Mouse (Mus musculus): Measurements from ENCODE around the gene Tubb5. TPM values are rescaled to one million over a fixed set of nuclear protein-coding genes. Genes with fewer than 3 reads are reported as not detected.
A peak's percentile ranks its signal among the peaks of the same experiment; 100 is the strongest.

Gene Tubb5
- total RNA-seq, 2 experiments from 2014 or later = 615 to 684 TPM

DNA sequence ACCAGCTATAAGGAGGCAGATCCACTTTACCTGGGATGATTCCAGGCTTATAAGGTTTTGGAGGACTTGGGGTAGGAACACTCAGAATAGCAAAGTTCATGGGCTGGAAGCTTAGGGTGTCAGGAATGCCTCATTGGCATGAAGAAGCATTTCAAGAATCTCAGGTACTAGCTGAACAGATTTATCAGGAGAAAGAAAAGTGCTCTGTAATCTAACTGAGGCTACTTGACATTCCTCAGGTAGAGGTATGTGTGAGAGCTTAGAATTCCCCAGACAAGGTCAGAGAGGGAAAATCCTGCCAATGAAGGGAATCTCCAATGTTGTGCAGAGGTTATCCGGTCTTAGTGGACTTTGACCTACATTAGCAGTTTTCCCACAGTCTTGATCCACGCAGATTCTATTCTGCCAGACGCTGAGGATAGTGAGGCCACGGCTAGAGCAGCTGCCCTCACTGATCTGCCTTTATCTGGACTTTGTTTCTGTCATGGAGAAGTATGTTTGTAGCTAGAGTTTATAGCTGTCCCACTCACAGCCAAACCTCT is 34.2 kb downstream of the Tubb5 start:
- DNase-seq (ENCODE audit: low spot score in 2 of 2) = no peak

DNA sequence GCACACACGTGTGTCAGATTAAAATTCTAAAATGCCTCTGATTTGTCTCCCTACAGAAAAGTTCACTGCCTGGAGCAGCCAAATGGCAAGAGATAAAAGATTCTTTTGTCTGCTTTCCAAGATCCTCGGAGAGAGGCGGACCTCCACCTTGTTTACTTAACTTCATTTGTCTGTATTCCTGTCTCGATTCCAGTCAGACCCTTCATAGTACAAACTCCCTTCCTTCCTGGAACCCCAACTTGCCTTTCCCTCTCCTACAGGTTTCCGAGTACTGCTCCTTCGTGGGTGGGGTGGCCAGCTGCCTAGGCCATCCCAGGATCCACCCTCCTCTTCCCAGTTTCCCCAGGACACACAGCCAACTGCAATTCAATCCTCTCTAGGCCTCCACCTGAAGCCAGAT is 35.1 kb downstream of the Tubb5 start:
- DNase-seq (ENCODE audit: low spot score in 2 of 2) = no peak

DNA sequence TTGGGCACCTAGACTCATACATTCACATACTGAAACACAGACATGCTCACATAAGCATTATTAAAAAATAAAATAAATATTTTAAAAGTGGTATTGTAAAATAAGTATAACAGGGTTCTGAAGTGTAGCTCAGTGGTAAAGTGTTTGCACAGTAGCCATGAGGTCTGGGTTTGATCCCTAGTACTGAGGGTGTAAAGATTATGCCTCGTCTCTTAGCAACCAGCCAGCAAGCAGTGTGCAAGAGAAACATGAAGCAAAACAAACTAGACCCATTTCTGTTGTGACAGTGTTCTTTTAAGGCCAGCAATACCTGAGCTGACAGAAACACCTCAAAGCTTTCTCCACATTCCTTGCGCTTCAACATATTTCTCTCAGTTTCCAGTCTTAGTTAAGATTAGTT is 37.2 kb downstream of the Tubb5 start:
- DNase-seq (ENCODE audit: low spot score in 2 of 2) = no peak

DNA sequence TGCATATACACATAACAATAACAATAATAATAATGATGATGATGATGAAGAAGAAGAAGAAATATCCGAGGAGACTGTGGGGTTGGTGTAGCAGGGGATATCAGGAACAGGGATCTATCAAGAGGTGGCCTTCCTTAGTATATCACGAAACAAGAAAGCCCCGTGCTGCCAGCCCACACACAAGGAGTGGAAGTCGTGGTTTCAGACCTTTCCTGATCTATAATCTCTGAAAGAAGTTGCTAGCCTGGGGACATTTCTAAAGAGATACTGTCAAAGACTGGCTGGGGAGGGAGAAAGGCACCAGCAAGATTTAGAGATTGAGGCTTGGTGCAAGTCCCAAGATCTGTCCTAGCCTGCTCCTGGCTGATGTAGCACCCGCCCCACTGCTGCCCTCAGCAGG is 41.3 kb downstream of the Tubb5 start:
- DNase-seq (ENCODE audit: low spot score in 2 of 2) = no peak

DNA sequence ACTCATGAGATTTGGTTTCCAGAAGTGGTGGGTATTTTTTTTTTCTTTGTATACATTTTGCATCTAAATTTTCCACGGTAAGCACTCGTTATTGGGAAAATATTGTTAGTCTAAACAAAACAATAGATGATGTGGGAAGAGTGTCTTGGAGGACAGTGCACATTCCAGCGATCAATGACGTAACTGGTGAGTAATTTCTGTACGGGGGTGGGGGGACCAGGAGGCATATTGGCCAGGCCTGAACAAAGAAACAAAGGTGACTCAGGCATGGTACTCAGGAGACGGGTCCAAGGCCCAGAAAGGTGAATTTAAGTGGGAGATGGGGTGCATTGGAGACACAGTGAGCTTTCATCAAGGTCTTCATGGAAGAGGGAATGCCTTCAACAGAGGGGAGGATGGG is 42.5 kb downstream of the Tubb5 start:
- DNase-seq (ENCODE audit: low spot score in 2 of 2) = no peak

DNA sequence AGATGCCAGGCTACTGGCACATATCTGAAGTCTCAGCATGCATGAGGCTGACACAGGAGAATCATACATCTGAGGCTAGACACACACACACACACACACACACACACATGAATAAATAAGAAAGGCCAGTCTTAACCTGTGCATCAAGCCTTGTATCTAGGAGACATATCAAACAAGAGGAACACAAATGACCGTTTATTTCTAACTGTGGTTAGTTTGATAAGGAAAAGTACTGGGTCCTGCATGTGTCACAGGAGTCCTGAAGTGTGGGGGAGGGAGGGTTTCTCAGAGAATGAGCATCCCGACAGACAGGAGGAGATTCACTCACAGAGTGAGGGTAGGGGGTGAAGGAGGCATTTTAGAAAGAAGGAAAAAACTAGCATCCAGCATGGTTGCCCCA is 43.0 kb downstream of the Tubb5 start:
- DNase-seq (ENCODE audit: low spot score in 2 of 2) = no peak

DNA sequence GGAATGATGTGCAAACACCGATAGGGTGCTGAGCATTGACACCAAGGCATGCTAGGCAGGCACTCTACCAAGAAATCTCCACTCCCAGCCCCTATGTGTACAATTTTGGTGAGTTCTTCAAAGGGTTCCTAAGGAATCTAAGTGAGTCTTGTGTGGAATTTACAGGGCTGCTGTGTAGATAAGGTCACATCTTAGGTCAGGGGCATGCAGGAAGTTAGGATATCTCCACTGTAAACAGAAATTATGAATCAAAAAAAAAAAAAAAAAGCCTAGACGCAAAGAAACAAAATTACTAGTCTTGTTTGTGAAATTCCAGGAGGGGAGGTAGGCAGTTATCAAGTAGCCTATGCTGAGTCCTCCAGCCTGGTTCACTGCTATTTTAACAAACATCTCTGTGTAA is 45.3 kb downstream of the Tubb5 start:
- no peak for DNase-seq (ENCODE audit: low spot score in 2 of 2)

DNA sequence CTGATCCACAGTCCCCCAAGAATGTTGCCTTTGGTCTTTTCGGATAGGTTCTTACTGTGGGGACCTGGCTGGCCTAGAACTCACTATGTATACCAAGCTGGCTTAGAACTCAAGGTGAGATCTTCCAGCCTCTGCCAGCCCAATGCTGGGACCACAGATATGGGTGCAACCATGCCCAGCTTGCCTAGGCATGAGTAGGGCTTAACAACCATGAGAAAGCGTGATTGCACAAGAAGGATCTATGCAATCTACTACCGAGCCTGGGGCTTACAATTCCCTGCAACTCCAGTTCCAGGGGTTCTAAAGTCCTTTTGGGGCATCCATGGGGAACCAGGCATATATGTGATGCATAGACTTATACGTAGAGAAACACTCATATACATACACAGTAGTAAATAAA is 47.2 kb downstream of the Tubb5 start:
- DNase-seq (ENCODE audit: low spot score in 2 of 2) = no peak

DNA sequence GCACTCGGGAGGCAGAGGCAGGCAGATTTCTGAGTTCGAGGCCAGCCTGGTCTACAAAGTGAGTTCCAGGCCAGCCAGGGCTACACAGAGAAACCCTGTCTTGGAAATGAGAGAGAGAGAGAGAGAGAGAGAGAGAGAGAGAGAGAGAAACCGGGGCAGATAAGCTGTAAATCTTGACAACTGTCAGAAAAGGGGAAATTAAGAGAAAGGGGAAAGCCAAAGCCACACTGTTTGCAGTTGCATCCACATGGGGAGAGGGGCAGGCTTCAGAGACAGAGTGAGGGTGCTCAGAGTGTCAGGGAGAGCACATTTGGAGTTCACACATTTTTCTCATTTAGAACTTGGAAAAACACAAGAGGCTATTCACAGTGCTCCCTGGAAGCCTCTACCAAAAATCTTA is 50.1 kb downstream of the Tubb5 start:
- DNase-seq (ENCODE audit: low spot score in 2 of 2) = no peak

DNA sequence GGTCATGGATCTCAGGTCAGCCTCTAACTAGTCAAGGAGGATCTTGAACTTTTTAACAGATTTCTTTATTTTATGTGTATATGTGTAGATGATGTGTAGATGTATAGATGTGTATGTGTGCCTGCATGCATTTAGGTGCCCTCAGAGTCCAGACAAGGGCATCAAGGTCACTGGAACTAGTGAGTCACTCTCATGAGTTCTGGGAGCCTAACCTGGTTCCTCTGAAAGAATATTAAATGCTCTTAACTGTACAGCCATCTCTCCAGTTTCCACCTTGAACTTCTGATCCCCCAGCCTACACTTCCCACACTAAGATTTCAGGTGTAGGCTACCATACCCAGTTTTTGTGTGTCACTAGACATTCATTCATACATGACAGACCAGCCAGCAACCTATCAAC is 50.6 kb downstream of the Tubb5 start:
- no peak for DNase-seq (ENCODE audit: low spot score in 2 of 2)

DNA sequence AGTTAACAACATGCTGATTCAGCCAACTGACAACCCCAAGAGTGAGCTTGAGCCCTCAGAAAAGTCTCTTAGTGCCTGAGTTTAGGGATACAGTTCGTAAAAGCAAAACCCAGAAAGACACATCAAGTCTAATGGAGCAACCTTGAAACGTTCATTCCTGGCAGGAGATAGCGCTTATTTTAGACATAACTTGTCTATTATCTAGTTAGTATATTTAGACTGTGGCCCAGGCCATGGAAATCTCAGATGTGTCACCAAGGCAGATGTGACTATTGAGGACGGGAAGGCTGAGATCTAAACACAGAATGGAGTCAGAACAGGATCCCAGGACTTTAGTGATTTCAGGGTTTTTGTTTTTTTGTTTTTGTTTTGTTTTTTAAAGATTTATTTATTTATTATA is 53.0 kb downstream of the Tubb5 start:
- no peak for DNase-seq (ENCODE audit: low spot score in 2 of 2)

DNA sequence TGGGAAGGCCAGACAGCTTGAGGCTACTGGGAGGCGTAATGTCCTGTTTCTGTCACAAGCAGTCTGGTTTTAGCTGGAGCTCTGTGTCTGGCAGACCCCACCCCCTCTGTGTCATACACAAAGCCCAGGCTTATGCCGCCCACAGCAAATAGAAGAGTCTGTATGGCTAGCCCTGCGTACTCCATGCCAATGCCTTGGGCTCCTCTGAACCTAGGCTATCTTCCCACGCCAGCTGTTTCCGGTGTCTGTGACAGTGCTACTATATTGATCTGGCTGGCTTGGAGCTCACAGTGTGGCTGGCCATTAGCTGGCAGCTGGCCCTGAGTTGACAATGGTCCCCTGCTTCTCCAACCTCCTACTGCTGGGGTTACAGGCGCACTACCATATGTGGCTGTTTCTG is 54.2 kb downstream of the Tubb5 start:
- peak; percentile 26 to 47 for DNase-seq (ENCODE audit: low spot score in 2 of 2)

Small RNAs within 50 kb of the gene (microRNA-seq; reads per million reads assigned to microRNA genes)
- gene Gm28033 = 0.90 to 1.1 reads per million in 2 experiments

Other genes with a start within 250 kb of the Tubb5 start
- not detected for gene Sfta2, start 236.8 kb downstream of the Tubb5 start, total RNA-seq (2021)
- gene Gm9573, start 211.7 kb downstream of the Tubb5 start, total RNA-seq (2021) = not detected
- gene Mucl3, start 194.6 kb downstream of the Tubb5 start, total RNA-seq (2021) = not detected
- gene Vars2, start 170.7 kb downstream of the Tubb5 start, total RNA-seq (2021) = 10 to 100 TPM; 34.3 to 34.8 TPM
- 10 to 100 TPM; 23.9 to 25.8 TPM for gene Gtf2h4, start 164.6 kb downstream of the Tubb5 start, total RNA-seq (2021)
- gene Ddr1, start 133.7 kb downstream of the Tubb5 start, total RNA-seq (2021) = 10 to 100 TPM; 73.6 to 81.0 TPM
- gene Ier3, start 16.6 kb downstream of the Tubb5 start, total RNA-seq (2021) = 1 to 10 TPM; 3.8 to 4.2 TPM
- gene Flot1, start 15.1 kb downstream of the Tubb5 start, total RNA-seq (2021) = 100 to 1,000 TPM; 139 to 147 TPM
- 10 to 100 TPM; 13.6 to 15.0 TPM for gene Mdc1, start 3.2 kb upstream of the Tubb5 start, total RNA-seq (2021)
- gene Nrm, start 23.0 kb upstream of the Tubb5 start, total RNA-seq (2021) = 1 to 10 TPM; 3.9 to 4.7 TPM
- gene Ppp1r18, start 27.3 kb upstream of the Tubb5 start, total RNA-seq (2021) = 10 to 100 TPM; 13.4 to 14.0 TPM
- gene Dhx16, start 41.5 kb upstream of the Tubb5 start, total RNA-seq (2021) = 10 to 100 TPM; 30.3 to 33.6 TPM
- 10 to 100 TPM; 61.8 to 71.4 TPM for gene 2310061I04Rik, start 59.1 kb upstream of the Tubb5 start, total RNA-seq (2021)
- 10 to 100 TPM; 82.6 to 87.1 TPM for gene Atat1, start 71.8 kb upstream of the Tubb5 start, total RNA-seq (2021)
- gene Mrps18b, start 78.1 kb upstream of the Tubb5 start, total RNA-seq (2021) = 10 to 100 TPM; 41.2 to 42.7 TPM
- gene Ppp1r10, start 78.1 kb upstream of the Tubb5 start, total RNA-seq (2021) = 10 to 100 TPM; 68.3 to 74.5 TPM
- 10 to 100 TPM; 76.7 to 84.5 TPM for gene Abcf1, start 131.5 kb upstream of the Tubb5 start, total RNA-seq (2021)
- 100 to 1,000 TPM; 133 to 136 TPM for gene Gnl1, start 141.5 kb upstream of the Tubb5 start, total RNA-seq (2021)
- gene Prr3, start 141.9 kb upstream of the Tubb5 start, total RNA-seq (2021) = 10 to 100 TPM; 59.7 to 63.8 TPM
- 1 to 10 TPM; 1.0 to 1.1 TPM for gene H2-T24, start 182.3 kb upstream of the Tubb5 start, total RNA-seq (2021)
- 1 to 10 TPM; 3.0 to 3.6 TPM for gene H2-T23, start 194.5 kb upstream of the Tubb5 start, total RNA-seq (2021)
- gene H2-T22, start 204.4 kb upstream of the Tubb5 start, total RNA-seq (2021) = 1 to 10 TPM; 9.1 to 9.2 TPM
- not detected for gene Gm6034, start 204.7 kb upstream of the Tubb5 start, total RNA-seq (2021)
- under 1 TPM; 0.31 to 0.32 TPM for gene Gm11127, start 220.1 kb upstream of the Tubb5 start, total RNA-seq (2021)